Mouse (Mus musculus): ENCODE measurements around the gene Bpifc. TPM values are rescaled to one million over a fixed set of nuclear protein-coding genes. Genes with fewer than 3 reads are reported as not detected.

The Bpifc gene
- polyA plus RNA-seq, 1 experiment from 2014 or later, result not detected

Other genes starting within 250 kb of the Bpifc start
- gene Pwp1, start 182.4 kb downstream of the Bpifc start, polyA plus RNA-seq (2018), result 15.8 to 40.9 TPM (median 22.5 TPM) in 3 replicates
- 11.4 to 15.1 TPM (median 12.8 TPM) in 3 replicates for gene Prdm4, start 94.8 kb downstream of the Bpifc start, polyA plus RNA-seq (2018)
- not detected in 3 replicates for gene Ascl4, start 84.2 kb downstream of the Bpifc start, polyA plus RNA-seq (2018)
- 60.2 to 84.5 TPM (median 63.0 TPM) in 3 replicates for gene Rtcb, start 54.1 kb downstream of the Bpifc start, polyA plus RNA-seq (2018)
- 13.1 to 21.3 TPM (median 16.4 TPM) in 3 replicates for gene Fbxo7, start 10.1 kb upstream of the Bpifc start, polyA plus RNA-seq (2018)

Measured in macrophage (primary cell).